Mouse (Mus musculus): ENCODE results near the gene Dpp4. TPM values are rescaled to one million over a fixed set of nuclear protein-coding genes. Genes with fewer than 3 reads are reported as not detected.

Dpp4 gene
- 9.1 and 11.1 TPM in 2 replicates for polyA plus RNA-seq (2015; fragmentation: Nextera tagmentation; extraction: Ambion mirVana)

GRCm38 (mm10) chr2:62412081-62412821, at the start of gene Dpp4:
Gene Dpp4 (minus strand): TSS chr2:62412231.
- H3K4me2 ChIP-seq (replicated peaks): peak within 1 kb of the TSS; percentile 84
- H3K9me3 ChIP-seq (replicated peaks): no peaks in the 10 kb centered on the region
- peak within 1 kb of the TSS; percentile 44 for H3K4me3 ChIP-seq (replicated peaks)
- peaks cover 11% of the 10 kb centered on the region for H3K4me1 ChIP-seq
- H3K36me3 ChIP-seq: no peaks in the 10 kb centered on the region
- no peak within 1 kb of the TSS for H3K27ac ChIP-seq (replicated peaks)
- 51% methylated on average over 13 of the region's 13 CpGs for WGBS
- no peak for ATAC-seq (ENCODE audit: insufficient number of reproducible peaks, low FRiP score, low TSS enrichment, low read depth)
- peaks cover 4% of the 10 kb centered on the region for H3K27me3 ChIP-seq
- H3K9ac ChIP-seq: 0 out of 2 replicates have a peak within 1 kb of the TSS, but pooled peaks have one; percentile 29

DNA sequence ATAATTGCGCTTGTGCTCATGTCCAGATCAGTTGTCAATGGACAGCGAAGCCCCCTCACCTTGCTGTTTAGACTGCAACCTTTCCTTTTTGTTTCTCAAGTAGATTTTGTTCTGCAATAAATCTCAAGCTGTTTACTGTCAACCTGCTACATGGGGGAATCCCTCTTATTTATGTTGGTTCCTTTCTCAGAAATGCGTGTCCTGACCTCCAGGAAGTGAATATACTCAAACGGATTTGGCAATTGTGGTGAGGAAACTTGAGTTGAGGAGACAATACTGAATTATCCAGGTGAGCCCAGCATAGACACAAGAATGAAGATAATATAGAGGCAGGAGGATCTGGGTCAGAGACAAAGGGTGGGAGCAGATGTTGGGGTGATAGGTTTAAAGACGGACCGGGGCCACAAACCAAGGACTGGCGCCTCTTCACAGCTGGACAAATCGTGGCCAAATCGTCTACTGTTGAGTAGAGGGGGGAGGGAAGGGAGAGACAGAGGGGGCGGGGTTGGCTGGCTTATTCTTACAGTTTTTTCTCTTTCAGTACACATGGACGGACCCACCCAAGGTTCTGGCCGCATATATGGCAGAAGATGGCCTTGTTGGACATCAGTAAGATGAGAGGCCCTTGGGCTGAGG, 48.9 kb upstream of the Dpp4 start:
- 0 out of 2 replicates have a peak, but pooled peaks cover 2% of the 10 kb centered on the region for H3K4me1 ChIP-seq
- no peak for ATAC-seq (ENCODE audit: insufficient number of reproducible peaks, low FRiP score, low TSS enrichment, low read depth)
- no peak overlapping the region for H3K4me3 ChIP-seq (replicated peaks)
- no peak overlapping the region for H3K4me2 ChIP-seq (replicated peaks)
- H3K9me3 ChIP-seq (replicated peaks): no peaks in the 10 kb centered on the region
- 87% methylated on average over 12 of the region's 12 CpGs for WGBS
- H3K27ac ChIP-seq (replicated peaks): no peak overlapping the region
- peaks cover 3% of the 10 kb centered on the region; the same call in 1 of the 2 replicates for H3K27me3 ChIP-seq
- H3K9ac ChIP-seq: no peak overlapping the region
- H3K36me3 ChIP-seq: no peaks in the 10 kb centered on the region

DNA sequence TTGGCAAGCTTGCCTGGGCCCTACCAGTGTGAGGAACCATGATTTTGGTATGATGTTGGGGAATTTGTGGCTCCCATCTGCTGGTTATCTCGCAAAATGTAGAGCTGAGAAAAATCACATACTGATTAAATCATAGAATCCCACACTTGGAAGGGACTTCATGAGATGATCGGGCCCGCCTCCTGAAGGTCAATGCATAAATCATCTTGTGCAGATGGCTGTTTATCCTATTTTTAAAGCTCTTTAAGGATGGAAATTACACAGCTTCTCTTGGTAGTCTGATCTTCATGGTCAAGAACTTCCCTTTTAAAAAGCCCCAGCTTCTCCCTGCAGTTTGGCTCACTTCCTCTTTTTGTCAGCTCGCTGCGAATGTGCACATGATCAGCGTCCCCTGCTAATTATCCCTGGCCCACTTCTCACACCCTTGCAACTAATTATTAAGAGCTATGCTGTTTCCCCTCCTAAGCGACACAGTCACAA, 48.2 kb upstream of the Dpp4 start:
- H3K27me3 ChIP-seq: peaks cover 3% of the 10 kb centered on the region; the same call in 1 of the 2 replicates
- H3K9ac ChIP-seq: no peak overlapping the region

DNA sequence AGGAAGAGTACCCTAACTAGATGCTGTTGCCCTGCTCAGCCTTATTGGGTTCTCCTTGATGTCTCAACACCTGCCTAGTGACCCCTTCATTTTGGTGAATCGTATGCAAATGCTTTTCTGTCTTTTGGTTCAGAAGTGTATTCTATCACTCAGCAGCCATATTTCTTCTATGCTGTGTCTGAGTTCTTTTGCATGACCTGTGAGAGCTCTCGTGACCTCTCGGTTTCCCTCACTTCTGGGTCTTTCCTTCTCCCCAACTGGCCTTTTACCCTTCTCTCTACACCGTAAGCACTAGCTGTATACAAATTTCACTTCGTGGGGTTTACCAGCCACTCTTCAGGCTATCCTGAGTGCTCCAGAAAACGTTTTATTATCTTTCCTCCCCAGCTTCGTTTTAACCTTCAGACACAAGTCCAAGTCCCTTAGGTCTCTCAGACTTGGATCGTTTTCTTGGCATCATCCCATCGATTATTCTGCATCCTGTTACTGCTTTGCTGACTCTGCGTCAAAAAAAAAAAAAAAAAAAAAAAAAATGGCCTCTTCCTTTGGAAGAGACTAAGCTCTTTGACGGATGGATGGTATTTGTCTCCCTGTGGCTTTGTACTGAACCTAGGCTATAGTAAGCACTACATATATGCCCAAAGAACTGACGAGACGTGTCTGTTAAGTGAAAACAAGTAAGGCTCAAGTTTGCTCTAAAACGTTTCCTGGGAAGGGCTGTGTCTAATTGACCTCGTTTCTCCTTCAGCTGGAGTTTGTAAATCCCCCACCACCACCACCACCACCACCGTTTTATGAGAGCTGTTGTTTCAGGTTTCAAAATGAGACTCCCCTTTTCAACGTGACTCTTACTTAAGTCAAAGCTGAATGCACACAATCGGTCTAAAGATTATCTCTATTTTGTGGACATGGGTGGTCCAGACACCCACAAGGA, 47.5 kb upstream of the Dpp4 start:
- Histone ChIP-seq H3K27ac (replicated peaks) (no peak overlapping the region), H3K36me3 (no peaks in the 10 kb centered on the region), H3K9ac (no peak overlapping the region), H3K4me2 (replicated peaks) (no peak overlapping the region), H3K4me3 (replicated peaks) (no peak overlapping the region), H3K9me3 (replicated peaks) (no peaks in the 10 kb centered on the region), H3K4me1 (0 out of 2 replicates have a peak, but pooled peaks cover 2% of the 10 kb centered on the region), H3K27me3 (peaks cover 3% of the 10 kb centered on the region; the same call in 1 of the 2 replicates)
- no peak for ATAC-seq (ENCODE audit: insufficient number of reproducible peaks, low FRiP score, low TSS enrichment, low read depth)
- WGBS: 51% methylated on average over 18 of the region's 18 CpGs

More for the DNA sequence above, 48.2 kb upstream of the Dpp4 start:
- 0 out of 2 replicates have a peak, but pooled peaks cover 2% of the 10 kb centered on the region for H3K4me1 ChIP-seq
- H3K36me3 ChIP-seq: no peaks in the 10 kb centered on the region
- no peaks in the 10 kb centered on the region for H3K9me3 ChIP-seq (replicated peaks)
- no peak overlapping the region for H3K27ac ChIP-seq (replicated peaks)
- ATAC-seq (ENCODE audit: insufficient number of reproducible peaks, low FRiP score, low TSS enrichment, low read depth): no peak
- no peak overlapping the region for H3K4me2 ChIP-seq (replicated peaks)
- WGBS: 81% methylated on average over 7 of the region's 7 CpGs
- no peak overlapping the region for H3K4me3 ChIP-seq (replicated peaks)

DNA sequence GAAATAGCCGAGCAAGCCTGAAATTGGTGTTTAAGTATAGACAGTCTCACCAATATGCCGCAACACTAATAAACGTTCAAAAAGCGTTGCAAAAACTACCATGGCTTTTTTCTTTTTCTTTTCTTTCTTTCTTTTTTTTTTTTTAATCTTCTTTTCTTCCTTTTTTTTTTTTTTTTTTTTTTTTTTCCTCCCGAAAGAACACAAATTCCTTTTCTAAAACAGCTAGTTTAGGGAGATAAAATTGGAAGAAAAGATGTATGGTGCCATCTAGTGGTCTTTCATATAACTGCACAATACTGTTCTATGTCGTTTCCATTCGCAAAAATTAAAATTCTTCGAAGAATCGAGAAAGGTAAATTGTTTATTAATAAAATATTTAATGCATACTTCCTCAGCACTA, 46.0 kb upstream of the Dpp4 start:
- Histone ChIP-seq H3K27ac (replicated peaks) (no peak overlapping the region), H3K4me1 (0 out of 2 replicates have a peak, but pooled peaks cover 2% of the 10 kb centered on the region), H3K36me3 (no peaks in the 10 kb centered on the region), H3K4me2 (replicated peaks) (no peak overlapping the region), H3K27me3 (peaks cover 3% of the 10 kb centered on the region; the same call in 1 of the 2 replicates), H3K9me3 (replicated peaks) (no peaks in the 10 kb centered on the region), H3K9ac (no peak overlapping the region), H3K4me3 (replicated peaks) (no peak overlapping the region)
- WGBS: 39% methylated on average over 9 of the region's 9 CpGs
- ATAC-seq (ENCODE audit: insufficient number of reproducible peaks, low FRiP score, low TSS enrichment, low read depth): no peak

- H3K4me2 ChIP-seq (replicated peaks): no peak overlapping the region
- WGBS: 74% methylated on average over 11 of the region's 11 CpGs
- 0 out of 2 replicates have a peak, but pooled peaks cover 2% of the 10 kb centered on the region for H3K4me1 ChIP-seq
- H3K36me3 ChIP-seq: no peaks in the 10 kb centered on the region
- H3K9ac ChIP-seq: no peak overlapping the region
- H3K27ac ChIP-seq (replicated peaks): no peak overlapping the region
- H3K27me3 ChIP-seq: peaks cover 3% of the 10 kb centered on the region; the same call in 1 of the 2 replicates
- no peaks in the 10 kb centered on the region for H3K9me3 ChIP-seq (replicated peaks)
- H3K4me3 ChIP-seq (replicated peaks): no peak overlapping the region
- no peak for ATAC-seq (ENCODE audit: insufficient number of reproducible peaks, low FRiP score, low TSS enrichment, low read depth)
These were observed 43.0 kb upstream of the Dpp4 start for GRCm38 (mm10) chr2:62454991-62455390.

DNA sequence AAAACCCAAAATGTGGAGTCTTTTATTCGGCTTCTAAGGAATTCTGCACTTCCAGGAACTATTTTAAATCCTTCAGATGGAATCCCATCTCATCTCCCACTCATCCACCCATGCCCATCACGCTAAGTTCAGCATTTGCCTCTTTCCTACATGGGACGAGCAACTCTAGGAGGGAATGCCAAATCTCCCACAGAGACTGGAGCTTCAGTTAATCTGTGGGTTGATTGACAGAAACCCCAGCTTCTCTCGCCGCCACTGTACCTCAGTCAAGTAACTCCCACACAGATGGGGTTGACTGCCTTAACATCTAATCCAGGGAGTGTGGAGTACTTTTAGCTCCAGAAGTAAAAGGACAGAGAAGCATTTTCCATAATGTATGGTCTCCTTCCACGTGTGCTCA, 42.0 kb upstream of the Dpp4 start:
- Histone ChIP-seq H3K4me3 (replicated peaks) (no peak overlapping the region), H3K36me3 (no peaks in the 10 kb centered on the region), H3K4me2 (replicated peaks) (no peak overlapping the region), H3K9me3 (replicated peaks) (no peaks in the 10 kb centered on the region), H3K9ac (no peak overlapping the region), H3K27ac (replicated peaks) (no peak overlapping the region), H3K27me3 (peaks cover 3% of the 10 kb centered on the region; the same call in 1 of the 2 replicates), H3K4me1 (0 out of 2 replicates have a peak, but pooled peaks cover 2% of the 10 kb centered on the region)
- no peak for ATAC-seq (ENCODE audit: insufficient number of reproducible peaks, low FRiP score, low TSS enrichment, low read depth)
- 66% methylated on average over 6 of the region's 6 CpGs for WGBS

DNA sequence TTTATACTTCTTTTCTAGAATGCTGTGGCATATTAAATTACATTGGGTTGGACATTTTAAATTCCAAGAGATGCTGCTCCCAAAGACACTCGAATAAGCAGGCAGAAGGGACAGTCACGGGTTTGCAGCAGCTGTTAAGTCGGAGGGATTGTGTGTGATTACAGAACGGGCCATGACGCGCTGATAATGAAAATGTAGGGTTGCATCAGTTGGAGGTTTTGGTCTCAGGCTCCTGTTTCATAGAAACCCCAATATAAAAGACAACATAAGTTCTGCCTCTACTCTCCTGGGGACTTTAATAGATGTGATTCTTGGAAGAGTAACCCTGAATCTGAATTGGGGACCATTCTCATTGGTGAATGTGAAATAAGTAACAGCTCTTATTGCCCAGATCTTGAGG, 38.3 kb upstream of the Dpp4 start:
- Histone ChIP-seq H3K4me3 (replicated peaks) (no peak overlapping the region), H3K27ac (replicated peaks) (no peak overlapping the region), H3K9me3 (replicated peaks) (no peaks in the 10 kb centered on the region), H3K27me3 (no peaks in the 10 kb centered on the region), H3K4me1 (no peaks in the 10 kb centered on the region), H3K36me3 (no peaks in the 10 kb centered on the region), H3K4me2 (replicated peaks) (no peak overlapping the region), H3K9ac (no peak overlapping the region)
- no peak for ATAC-seq (ENCODE audit: insufficient number of reproducible peaks, low FRiP score, low TSS enrichment, low read depth)
- WGBS: 53% methylated on average over 6 of the region's 6 CpGs

DNA sequence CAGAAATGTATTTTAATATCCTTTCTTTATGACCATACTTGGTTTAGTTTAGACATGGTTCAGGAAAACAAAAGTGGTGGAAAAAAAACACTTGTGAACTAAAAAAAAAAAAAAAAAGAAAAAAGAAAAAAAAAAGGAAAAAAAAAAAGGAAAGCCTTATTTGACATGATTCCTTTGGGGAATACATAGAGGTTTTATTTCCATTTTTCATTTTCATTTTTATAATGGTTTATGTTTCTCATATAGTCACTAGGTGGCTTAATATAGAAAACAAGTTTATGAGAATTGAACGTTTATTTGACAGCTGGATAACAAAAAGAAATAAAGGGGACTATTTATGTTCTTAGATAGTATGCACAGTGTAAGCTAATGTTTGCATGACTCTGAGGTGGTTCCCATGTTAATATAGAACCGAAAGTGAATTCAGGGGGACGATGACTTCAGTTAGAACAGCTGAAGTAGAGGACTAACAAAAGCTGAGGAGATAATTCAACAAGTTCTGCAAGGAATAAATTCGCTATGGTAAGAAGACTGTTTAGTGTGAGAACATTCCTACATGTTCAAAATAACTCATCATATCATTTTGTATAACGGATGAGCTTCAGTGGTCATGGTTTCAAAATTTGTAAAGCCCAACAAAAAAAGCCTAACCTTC, 37.8 kb upstream of the Dpp4 start:
- Histone ChIP-seq H3K9ac (no peak overlapping the region), H3K36me3 (no peaks in the 10 kb centered on the region), H3K27ac (replicated peaks) (no peak overlapping the region), H3K4me3 (replicated peaks) (no peak overlapping the region), H3K4me1 (no peaks in the 10 kb centered on the region), H3K27me3 (no peaks in the 10 kb centered on the region), H3K9me3 (replicated peaks) (no peaks in the 10 kb centered on the region), H3K4me2 (replicated peaks) (no peak overlapping the region)
- ATAC-seq (ENCODE audit: insufficient number of reproducible peaks, low FRiP score, low TSS enrichment, low read depth): no peak
- WGBS: 69% methylated on average over 5 of the region's 5 CpGs

GRCm38 (mm10) chr2:62440802-62441544, 28.9 kb upstream of the Dpp4 start:
- Histone ChIP-seq H3K4me2 (replicated peaks) (0 out of 2 replicates have a peak overlapping the region, but pooled peaks have one; percentile 11), H3K4me3 (replicated peaks) (no peak overlapping the region), H3K9ac (no peak overlapping the region), H3K36me3 (no peaks in the 10 kb centered on the region), H3K27me3 (no peaks in the 10 kb centered on the region), H3K9me3 (replicated peaks) (no peaks in the 10 kb centered on the region), H3K4me1 (no peaks in the 10 kb centered on the region), H3K27ac (replicated peaks) (no peak overlapping the region)
- WGBS: 60% methylated on average over 13 of the region's 13 CpGs
- ATAC-seq (ENCODE audit: insufficient number of reproducible peaks, low FRiP score, low TSS enrichment, low read depth): peak; percentile 69
